Mouse (Mus musculus) midbrain, embryonic 11.5 days (tissue): ENCODE data around the gene Cd82. TPM values are rescaled to one million over a fixed set of nuclear protein-coding genes. Genes with fewer than 3 reads are reported as not detected.

Experiments used
- ATAC-seq: fragments of 200-750 bp; cut with Nextera tagmentation; 2 replicates; pipeline ENCODE4 v1.8.0; 2017; ENCODE audit warnings: moderate TSS enrichment, moderate library complexity; ENCODE audit not compliant: low FRiP score
- DNase-seq: peaks from one replicate; pipeline ENCODE4 v3.0.0; 2015; ENCODE audit warnings: low spot score; ENCODE audit errors: missing footprints
- H3K27ac ChIP-seq: fragments of 300-500 bp; sonication (generic); 2 replicates; pipeline ENCODE4 v1.5.1; 2014; ENCODE audit warnings: low read depth, low read length
- H3K27me3 ChIP-seq: fragments of 300-500 bp; sonication (generic); 2 replicates; pipeline ENCODE4 v1.6.1; 2014; ENCODE audit warnings: mild to moderate bottlenecking, low read length, moderate library complexity, mixed read lengths; ENCODE audit not compliant: control insufficient read depth, insufficient read depth
- H3K36me3 ChIP-seq: fragments of 300-500 bp; sonication (generic); 2 replicates; pipeline ENCODE4 v1.6.1; 2014; ENCODE audit warnings: mild to moderate bottlenecking, low read length, moderate library complexity, mixed read lengths; ENCODE audit not compliant: control insufficient read depth, insufficient read depth
- H3K4me1 ChIP-seq: fragments of 300-500 bp; sonication (generic); 2 replicates; pipeline ENCODE4 v1.6.1; 2014; ENCODE audit warnings: low read length; ENCODE audit not compliant: control insufficient read depth, insufficient read depth
- H3K4me2 ChIP-seq: fragments of 300-500 bp; sonication (generic); 2 replicates; pipeline ENCODE4 v1.6.1; 2014; ENCODE audit warnings: mild to moderate bottlenecking, moderate library complexity
- H3K4me3 ChIP-seq: fragments of 300-500 bp; sonication (generic); 2 replicates; pipeline ENCODE4 v1.5.1; 2014; ENCODE audit warnings: low read depth, low read length
- H3K9ac ChIP-seq: fragments of 300-500 bp; sonication (generic); 2 replicates; pipeline ENCODE4 v1.6.1; 2014; ENCODE audit warnings: low read length
- H3K9me3 ChIP-seq: fragments of 300-500 bp; sonication (generic); 2 replicates; pipeline ENCODE4 v1.6.1; 2016; ENCODE audit warnings: low read length; ENCODE audit not compliant: control insufficient read depth
- WGBS: fragments of 180-500 bp; shearing (Covaris S2); extraction: QIAGEN DNeasy Blood & Tissue Kit; methylation state at CpG from one replicate; pipeline ENCODE4 v1.1.7; 2014; 5-methylcytosine and 5-hydroxymethylcytosine counted together
- polyA plus RNA-seq: library from polyadenylated mRNA; unstranded; fragments of >200 nt; fragmentation: Nextera tagmentation; extraction: Ambion mirVana; gene quantifications from 2 replicates; pipeline ENCODE4 v1.2.1, GENCODE M21; 2014

The Cd82 gene
- polyA plus RNA-seq, 1 experiment from 2014 or later: 3.7 TPM

DNA sequence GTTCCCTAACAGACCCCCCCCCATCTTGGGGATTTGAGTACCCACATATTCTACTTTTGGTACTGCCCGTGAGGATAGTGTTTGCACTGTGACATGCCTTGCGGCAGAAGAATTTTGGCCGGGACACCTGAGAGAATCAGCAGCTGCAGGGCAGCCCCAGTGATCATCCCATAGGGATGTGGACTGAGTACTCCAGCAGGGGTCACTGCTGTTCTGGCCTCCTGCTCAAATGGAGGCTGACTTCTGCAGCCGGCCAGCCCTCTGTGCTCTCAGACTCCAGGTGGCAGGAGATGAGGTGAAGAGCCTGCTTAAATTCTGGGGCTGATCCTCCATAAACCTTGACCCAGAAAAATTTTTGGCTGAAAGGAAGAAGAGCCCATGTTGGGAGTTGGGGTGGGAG lies 58.8 kb downstream of the Cd82 start:
- Histone ChIP-seq H3K4me1 (no peaks in the 10 kb centered on the region; the same call in 1 of the 2 replicates), H3K4me2 (no peak overlapping the region), H3K9me3 (no peaks in the 10 kb centered on the region), H3K36me3 (no peaks in the 10 kb centered on the region), H3K9ac (no peak overlapping the region), H3K4me3 (no peak overlapping the region), H3K27me3 (no peaks in the 10 kb centered on the region), H3K27ac (no peak overlapping the region)
- DNase-seq (no peak), ATAC-seq (no peak)
- WGBS: 42% methylated on average over 4 of the region's 4 CpGs

DNA sequence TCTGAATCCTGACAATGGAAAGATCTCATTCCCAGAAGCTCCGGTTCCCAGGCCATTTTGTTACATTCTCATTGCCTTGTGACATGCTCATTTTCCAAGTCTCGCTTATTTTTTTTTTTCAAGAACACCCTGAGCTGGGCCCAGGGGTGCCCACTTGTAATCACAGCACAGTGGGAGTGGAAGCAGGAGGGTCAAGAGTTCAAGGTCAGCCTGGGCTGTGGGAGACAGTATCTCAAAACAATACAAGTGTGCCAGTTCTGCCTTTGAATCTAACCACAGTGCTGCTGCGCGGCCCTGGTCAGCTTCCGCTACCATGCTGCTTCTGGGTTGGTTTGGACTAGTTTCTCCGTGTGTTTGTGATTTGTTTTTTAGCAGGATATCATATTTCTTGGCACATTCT lies 59.7 kb downstream of the Cd82 start:
- no peaks in the 10 kb centered on the region for H3K36me3 ChIP-seq
- ATAC-seq (no peak), DNase-seq (no peak)
- 85% methylated on average over 6 of the region's 6 CpGs for WGBS
- no peaks in the 10 kb centered on the region; the same call in 1 of the 2 replicates for H3K4me1 ChIP-seq
- H3K27ac ChIP-seq: no peak overlapping the region
- no peak overlapping the region for H3K9ac ChIP-seq
- H3K9me3 ChIP-seq: no peaks in the 10 kb centered on the region
- H3K27me3 ChIP-seq: no peaks in the 10 kb centered on the region
- H3K4me3 ChIP-seq: no peak overlapping the region
- H3K4me2 ChIP-seq: no peak overlapping the region

DNA sequence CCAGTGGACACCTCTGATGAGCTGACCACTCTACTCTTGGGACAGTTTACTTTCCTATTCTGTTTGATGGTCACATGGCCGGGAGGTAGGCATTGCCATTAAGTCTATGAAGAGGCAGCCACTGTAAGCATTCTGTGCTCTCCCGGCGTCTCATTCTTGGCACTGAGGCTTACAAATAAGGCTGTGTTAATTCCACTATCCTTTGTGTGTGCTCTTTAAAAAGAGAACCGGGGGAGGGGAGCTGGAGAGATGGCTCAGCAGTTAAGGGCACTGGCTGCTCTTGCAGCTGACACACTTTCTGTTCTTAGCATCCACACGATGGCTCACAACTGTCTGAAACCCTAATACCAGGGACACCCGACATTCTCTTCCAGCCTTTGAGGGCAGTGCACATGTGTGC lies 71.7 kb downstream of the Cd82 start:
- no peak overlapping the region for H3K4me3 ChIP-seq
- ATAC-seq (no peak), DNase-seq (no peak)
- no peaks in the 10 kb centered on the region for H3K36me3 ChIP-seq
- H3K9ac ChIP-seq: no peak overlapping the region
- H3K27me3 ChIP-seq: no peaks in the 10 kb centered on the region
- no peaks in the 10 kb centered on the region; the same call in 1 of the 2 replicates for H3K9me3 ChIP-seq
- 43% methylated on average over 6 of the region's 6 CpGs for WGBS
- H3K4me2 ChIP-seq: no peak overlapping the region
- peaks cover 17% of the 10 kb centered on the region for H3K4me1 ChIP-seq
- no peak overlapping the region for H3K27ac ChIP-seq

DNA sequence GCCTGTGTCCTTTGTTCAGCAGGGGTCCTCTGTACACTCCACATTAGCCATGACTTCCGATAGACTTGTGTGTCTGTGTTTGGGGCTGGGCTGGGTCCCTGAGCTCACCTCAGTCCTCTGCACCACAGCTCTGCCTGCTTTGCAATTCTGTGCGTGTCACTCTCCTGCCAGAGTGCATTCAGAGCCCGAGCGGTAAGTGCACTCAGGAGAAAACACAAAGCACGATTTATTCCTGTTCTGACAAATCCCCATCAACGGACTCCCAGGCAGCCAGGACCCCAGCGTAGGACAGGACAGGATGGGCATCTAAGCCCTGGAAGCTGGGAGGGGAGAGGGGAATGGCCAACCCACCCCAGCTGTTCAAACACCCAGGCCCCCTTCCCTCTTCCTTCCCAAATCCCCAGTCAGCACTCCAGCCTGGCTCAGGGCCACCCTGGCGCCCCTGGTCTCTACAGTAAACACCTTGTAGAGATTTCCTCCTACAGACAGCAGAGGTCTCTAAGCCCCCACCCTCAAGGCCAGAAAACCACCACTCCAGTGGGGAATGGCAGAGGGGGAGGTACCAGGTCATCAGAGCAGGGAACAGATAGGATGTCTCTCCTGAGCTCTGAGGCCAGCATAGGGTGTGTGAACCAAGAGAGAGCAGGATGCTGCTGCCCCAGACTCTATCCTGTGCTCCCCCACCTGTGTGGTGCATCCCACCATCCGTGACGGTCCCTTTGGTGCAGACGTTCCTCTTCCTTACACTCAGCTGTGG lies 72.6 kb downstream of the Cd82 start:
- Histone ChIP-seq H3K27me3 (no peaks in the 10 kb centered on the region), H3K4me1 (peaks cover 17% of the 10 kb centered on the region), H3K9ac (peak overlapping the region; percentile 40), H3K4me2 (no peak overlapping the region), H3K4me3 (no peak overlapping the region), H3K36me3 (no peaks in the 10 kb centered on the region), H3K9me3 (no peaks in the 10 kb centered on the region), H3K27ac (peak overlapping the region; percentile 10)
- ATAC-seq: peak; percentile 80
- WGBS: 29% methylated on average over 11 of the region's 11 CpGs
- peak; percentile 92 for DNase-seq

- H3K9me3 ChIP-seq: no peaks in the 10 kb centered on the region
- no peaks in the 10 kb centered on the region for H3K27me3 ChIP-seq
- peaks cover 17% of the 10 kb centered on the region for H3K4me1 ChIP-seq
- no peak for DNase-seq
- H3K36me3 ChIP-seq: no peaks in the 10 kb centered on the region
- no peak overlapping the region for H3K9ac ChIP-seq
- no peak overlapping the region for H3K4me2 ChIP-seq
- no peak overlapping the region for H3K4me3 ChIP-seq
- 76% methylated on average over 4 of the region's 4 CpGs for WGBS
- H3K27ac ChIP-seq: no peak overlapping the region
- ATAC-seq: no peak
Measured at GRCm38 (mm10) chr2:93386958-93387357, 76.0 kb downstream of the Cd82 start.

DNA sequence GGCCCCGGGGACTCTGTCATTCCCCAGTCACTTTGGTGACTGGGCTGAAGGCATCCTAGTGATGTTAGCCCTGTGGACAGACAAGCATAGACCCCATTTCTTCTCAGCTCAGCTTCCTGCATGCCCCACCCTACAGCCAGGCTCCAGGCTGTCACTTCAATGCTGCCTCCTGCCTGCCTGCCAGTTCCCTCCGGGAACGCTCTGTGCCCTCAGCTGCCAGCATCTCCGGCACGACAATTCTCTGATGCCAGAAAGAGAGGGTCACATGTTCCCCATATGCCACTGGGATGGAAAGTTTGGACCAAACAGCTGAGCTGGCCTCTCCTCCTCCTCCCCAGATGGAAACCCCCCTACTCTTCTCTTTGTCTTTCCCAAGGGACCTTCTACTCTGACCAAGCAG lies 79.1 kb downstream of the Cd82 start:
- DNase-seq: no peak
- Histone ChIP-seq H3K4me1 (no peaks in the 10 kb centered on the region), H3K27ac (no peak overlapping the region), H3K4me2 (no peak overlapping the region), H3K27me3 (no peaks in the 10 kb centered on the region), H3K4me3 (no peak overlapping the region), H3K36me3 (no peaks in the 10 kb centered on the region), H3K9ac (no peak overlapping the region), H3K9me3 (no peaks in the 10 kb centered on the region)
- 97% methylated on average over 5 of the region's 5 CpGs for WGBS
- ATAC-seq: no peak

- H3K27ac ChIP-seq: no peak overlapping the region
- DNase-seq: no peak
Measured at GRCm38 (mm10) chr2:93380680-93381089, 82.3 kb downstream of the Cd82 start.

GRCm38 (mm10) chr2:93377797-93378196 lies 85.1 kb downstream of the Cd82 start:
- WGBS: 73% methylated on average over 15 of the region's 15 CpGs
- Histone ChIP-seq H3K9ac (no peak overlapping the region), H3K36me3 (no peaks in the 10 kb centered on the region), H3K4me3 (no peak overlapping the region), H3K27me3 (no peaks in the 10 kb centered on the region), H3K9me3 (no peaks in the 10 kb centered on the region), H3K27ac (no peak overlapping the region), H3K4me1 (no peaks in the 10 kb centered on the region), H3K4me2 (no peak overlapping the region)
- ATAC-seq (no peak), DNase-seq (no peak)

More at GRCm38 (mm10) chr2:93380680-93381089, 82.3 kb downstream of the Cd82 start:
- H3K9me3 ChIP-seq: no peaks in the 10 kb centered on the region
- H3K9ac ChIP-seq: no peak overlapping the region
- no peaks in the 10 kb centered on the region for H3K4me1 ChIP-seq
- no peaks in the 10 kb centered on the region for H3K36me3 ChIP-seq
- no peak overlapping the region for H3K4me3 ChIP-seq
- H3K27me3 ChIP-seq: no peaks in the 10 kb centered on the region
- ATAC-seq: no peak
- WGBS: 27% methylated on average over 1 of the region's 2 CpGs
- H3K4me2 ChIP-seq: no peak overlapping the region

GRCm38 (mm10) chr2:93377157-93377556 lies 85.8 kb downstream of the Cd82 start:
- Histone ChIP-seq H3K4me3 (no peak overlapping the region), H3K9ac (no peak overlapping the region), H3K27ac (no peak overlapping the region), H3K36me3 (no peaks in the 10 kb centered on the region), H3K4me2 (no peak overlapping the region), H3K27me3 (no peaks in the 10 kb centered on the region), H3K4me1 (no peaks in the 10 kb centered on the region), H3K9me3 (no peaks in the 10 kb centered on the region)
- ATAC-seq: no peak
- no peak for DNase-seq
- 96% methylated on average over 3 of the region's 3 CpGs for WGBS
